Mouse (Mus musculus) embryonic facial prominence, embryonic 13.5 days (tissue): ENCODE measurements around the gene H2-DMa. TPM values are rescaled to one million over a fixed set of nuclear protein-coding genes. Genes with fewer than 3 reads are reported as not detected.

ENCODE experiments used
- ATAC-seq: fragments of 200-750 bp; cut with Nextera tagmentation; 2 replicates; pipeline ENCODE4 v1.8.0; 2017; ENCODE audit warnings: low read depth; ENCODE audit not compliant: insufficient number of reproducible peaks, insufficient read depth, low FRiP score, low TSS enrichment
- H3K27ac ChIP-seq: fragments of 300-500 bp; sonication (generic); 2 replicates; pipeline ENCODE4 v1.5.1; 2015; ENCODE audit warnings: moderate library complexity, mild to moderate bottlenecking, inconsistent platforms
- H3K27me3 ChIP-seq: fragments of 300-500 bp; sonication (generic); 2 replicates; pipeline ENCODE4 v1.6.1; 2015; ENCODE audit warnings: mild to moderate bottlenecking, inconsistent platforms
- H3K36me3 ChIP-seq: fragments of 300-500 bp; sonication (generic); 2 replicates; pipeline ENCODE4 v1.6.1; 2015; ENCODE audit warnings: mild to moderate bottlenecking, inconsistent platforms
- H3K4me1 ChIP-seq: fragments of 300-500 bp; sonication (generic); 2 replicates; pipeline ENCODE4 v1.6.1; 2015; ENCODE audit warnings: inconsistent platforms
- H3K4me2 ChIP-seq: fragments of 300-500 bp; sonication (generic); 2 replicates; pipeline ENCODE4 v1.6.1; 2015; ENCODE audit warnings: moderate library complexity, mild to moderate bottlenecking, inconsistent platforms
- H3K4me3 ChIP-seq: fragments of 300-500 bp; sonication (generic); 2 replicates; pipeline ENCODE4 v1.5.1; 2015; ENCODE audit warnings: mild to moderate bottlenecking, inconsistent platforms
- H3K9ac ChIP-seq: fragments of 300-500 bp; sonication (generic); 2 replicates; pipeline ENCODE4 v1.6.1; 2015; ENCODE audit warnings: mild to moderate bottlenecking, inconsistent platforms
- H3K9me3 ChIP-seq: fragments of 300-500 bp; sonication (generic); 2 replicates; pipeline ENCODE4 v1.6.1; 2016; ENCODE audit warnings: inconsistent platforms
- WGBS: fragments of 180-500 bp; shearing (Covaris S2); methylation state at CpG from one replicate; pipeline ENCODE4 v1.1.7; 2015; ENCODE audit warnings: mixed read lengths; 5-methylcytosine and 5-hydroxymethylcytosine counted together
- polyA plus RNA-seq: library from polyadenylated mRNA; unstranded; fragments of >200 nt; fragmentation: Nextera tagmentation; extraction: Ambion mirVana; gene quantifications from 2 replicates; pipeline ENCODE4 v1.2.1, GENCODE M21; 2015

The H2-DMa gene
- polyA plus RNA-seq, 1 experiment from 2014 or later = 17.2 TPM

- Histone ChIP-seq H3K4me1 (peaks cover 50% of the 10 kb centered on the region), H3K9me3 (no peaks in the 10 kb centered on the region), H3K4me2 (no peak overlapping the region), H3K27me3 (no peaks in the 10 kb centered on the region), H3K27ac (no peak overlapping the region), H3K36me3 (0 out of 2 replicates have a peak, but pooled peaks cover 9% of the 10 kb centered on the region), H3K4me3 (no peak overlapping the region), H3K9ac (no peak overlapping the region)
- WGBS = 63% methylated on average over 9 of the region's 9 CpGs
- ATAC-seq = no peak
These were observed 7.6 kb downstream of the H2-DMa start for GRCm38 (mm10) chr17:34126826-34127420.

GRCm38 (mm10) chr17:34127475-34127874 is 8.1 kb downstream of the H2-DMa start:
- no peak for ATAC-seq
- no peaks in the 10 kb centered on the region for H3K27me3 ChIP-seq

GRCm38 (mm10) chr17:34128264-34128937 is 9.1 kb downstream of the H2-DMa start:
- no peaks in the 10 kb centered on the region for H3K27me3 ChIP-seq
- 19% methylated on average over 13 of the region's 13 CpGs for WGBS
- H3K9ac ChIP-seq = peak overlapping the region; percentile 62
- no peaks in the 10 kb centered on the region for H3K9me3 ChIP-seq
- H3K36me3 ChIP-seq = 0 out of 2 replicates have a peak, but pooled peaks cover 9% of the 10 kb centered on the region
- no peak overlapping the region for H3K27ac ChIP-seq
- ATAC-seq = no peak
- H3K4me3 ChIP-seq = peak overlapping the region; percentile 20
- H3K4me1 ChIP-seq = peaks cover 50% of the 10 kb centered on the region
- peak overlapping the region; percentile 46 for H3K4me2 ChIP-seq

More at GRCm38 (mm10) chr17:34127475-34127874, 8.1 kb downstream of the H2-DMa start:
- Histone ChIP-seq H3K4me1 (peaks cover 50% of the 10 kb centered on the region), H3K27ac (no peak overlapping the region), H3K4me3 (no peak overlapping the region), H3K36me3 (0 out of 2 replicates have a peak, but pooled peaks cover 9% of the 10 kb centered on the region), H3K9me3 (no peaks in the 10 kb centered on the region), H3K9ac (no peak overlapping the region), H3K4me2 (no peak overlapping the region)
- WGBS = 25% methylated on average over 6 of the region's 6 CpGs

GRCm38 (mm10) chr17:34128944-34129791 is 9.8 kb downstream of the H2-DMa start:
- Histone ChIP-seq H3K27me3 (no peaks in the 10 kb centered on the region), H3K4me2 (peak overlapping the region; percentile 46), H3K9me3 (no peaks in the 10 kb centered on the region), H3K4me3 (peak overlapping the region; percentile 20), H3K9ac (peak overlapping the region; percentile 62), H3K27ac (no peak overlapping the region), H3K4me1 (peaks cover 43% of the 10 kb centered on the region), H3K36me3 (0 out of 2 replicates have a peak, but pooled peaks cover 9% of the 10 kb centered on the region)
- 19% methylated on average over 18 of the region's 18 CpGs for WGBS
- ATAC-seq = no peak

GRCm38 (mm10) chr17:34130073-34130947 is 11.0 kb downstream of the H2-DMa start:
- no peak overlapping the region for H3K4me3 ChIP-seq
- no peak for ATAC-seq
- no peaks in the 10 kb centered on the region for H3K9me3 ChIP-seq
- 79% methylated on average over 19 of the region's 19 CpGs for WGBS
- no peak overlapping the region; the same call in 1 of the 2 replicates for H3K27ac ChIP-seq
- peaks cover 38% of the 10 kb centered on the region for H3K4me1 ChIP-seq
- no peak overlapping the region for H3K4me2 ChIP-seq
- H3K36me3 ChIP-seq = 0 out of 2 replicates have a peak, but pooled peaks cover 9% of the 10 kb centered on the region
- H3K9ac ChIP-seq = no peak overlapping the region
- H3K27me3 ChIP-seq = no peaks in the 10 kb centered on the region

GRCm38 (mm10) chr17:34131911-34132310 is 12.6 kb downstream of the H2-DMa start:
- no peak for ATAC-seq
- no peaks in the 10 kb centered on the region for H3K9me3 ChIP-seq

GRCm38 (mm10) chr17:34133289-34133688 is 13.9 kb downstream of the H2-DMa start:
- peaks cover 18% of the 10 kb centered on the region for H3K4me1 ChIP-seq
- WGBS = 85% methylated on average over 11 of the region's 11 CpGs
- ATAC-seq = no peak
- no peaks in the 10 kb centered on the region for H3K36me3 ChIP-seq
- no peak overlapping the region for H3K4me3 ChIP-seq
- no peak overlapping the region for H3K27ac ChIP-seq
- no peak overlapping the region for H3K9ac ChIP-seq
- peaks cover 20% of the 10 kb centered on the region for H3K27me3 ChIP-seq
- no peak overlapping the region for H3K4me2 ChIP-seq
- no peaks in the 10 kb centered on the region for H3K9me3 ChIP-seq

More at GRCm38 (mm10) chr17:34131911-34132310, 12.6 kb downstream of the H2-DMa start:
- H3K36me3 ChIP-seq = no peaks in the 10 kb centered on the region
- no peak overlapping the region for H3K4me3 ChIP-seq
- H3K4me2 ChIP-seq = no peak overlapping the region
- H3K27ac ChIP-seq = no peak overlapping the region
- no peak overlapping the region for H3K9ac ChIP-seq
- peaks cover 31% of the 10 kb centered on the region for H3K4me1 ChIP-seq
- 0 out of 2 replicates have a peak, but pooled peaks cover 6% of the 10 kb centered on the region for H3K27me3 ChIP-seq
- 65% methylated on average over 7 of the region's 7 CpGs for WGBS

- Histone ChIP-seq H3K36me3 (no peaks in the 10 kb centered on the region), H3K4me1 (peaks cover 11% of the 10 kb centered on the region), H3K4me2 (no peak overlapping the region), H3K4me3 (no peak overlapping the region), H3K9me3 (no peaks in the 10 kb centered on the region), H3K9ac (no peak overlapping the region), H3K27ac (no peak overlapping the region), H3K27me3 (peaks cover 31% of the 10 kb centered on the region)
- 83% methylated on average over 3 of the region's 3 CpGs for WGBS
- ATAC-seq = no peak
These were observed 15.1 kb downstream of the H2-DMa start for GRCm38 (mm10) chr17:34134451-34134850.

- Histone ChIP-seq H3K36me3 (no peaks in the 10 kb centered on the region), H3K4me2 (peak overlapping the region; percentile 75), H3K4me1 (peaks cover 19% of the 10 kb centered on the region), H3K9me3 (no peaks in the 10 kb centered on the region), H3K9ac (peak overlapping the region; percentile 54), H3K27me3 (peaks cover 42% of the 10 kb centered on the region), H3K4me3 (peak overlapping the region; percentile 45), H3K27ac (no peak overlapping the region)
- peak; percentile 96 for ATAC-seq
- WGBS = 6% methylated on average over 31 of the region's 31 CpGs
These were observed 16.2 kb downstream of the H2-DMa start for GRCm38 (mm10) chr17:34135297-34136224.

- H3K27me3 ChIP-seq = peaks cover 56% of the 10 kb centered on the region
- H3K4me3 ChIP-seq = no peak overlapping the region
- no peak overlapping the region for H3K4me2 ChIP-seq
- H3K27ac ChIP-seq = no peak overlapping the region
- 71% methylated on average over 7 of the region's 7 CpGs for WGBS
- peaks cover 23% of the 10 kb centered on the region for H3K4me1 ChIP-seq
- ATAC-seq = no peak
- H3K9ac ChIP-seq = no peak overlapping the region
- H3K9me3 ChIP-seq = no peaks in the 10 kb centered on the region
- no peaks in the 10 kb centered on the region for H3K36me3 ChIP-seq
These were observed 18.3 kb downstream of the H2-DMa start for GRCm38 (mm10) chr17:34137601-34138000.
